Mouse (Mus musculus) layer of hippocampus, adult 9-10 months (tissue): Measurements from ENCODE around the gene Fermt2.
"Not testable (repeated sequence)": the region's sequence is repeated elsewhere in the genome, so short reads cannot be mapped to it uniquely, and the experiment has no call there.

Experiments
- DNase-seq: peaks from one replicate; pipeline ENCODE4 v3.0.0; 2022; ENCODE audit warnings: low spot score

Fermt2 gene

DNA sequence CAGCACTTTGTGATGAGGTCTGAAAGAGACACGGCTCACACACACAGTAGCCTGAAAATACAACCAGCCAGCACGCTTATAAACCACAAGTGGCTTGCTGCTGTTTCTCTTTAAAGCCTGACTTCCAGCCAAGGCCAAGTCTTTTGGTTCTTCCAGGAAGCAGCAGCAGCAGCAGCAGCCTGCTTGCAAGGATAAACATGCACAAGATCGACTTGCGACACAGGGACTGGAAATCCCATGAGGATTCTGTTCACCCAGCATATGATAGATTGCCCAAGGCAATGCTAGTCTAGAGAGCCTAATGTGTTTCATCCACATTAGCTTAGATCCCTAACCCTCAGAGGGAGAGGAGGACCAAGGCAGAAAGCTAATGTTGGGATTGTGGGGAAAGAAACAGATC lies 22.0 kb downstream of the Fermt2 start:
- DNase-seq = no peak

GRCm38 (mm10) chr14:45507447-45507846 lies 22.5 kb downstream of the Fermt2 start:
- no peak for DNase-seq

GRCm38 (mm10) chr14:45507032-45507431 lies 22.9 kb downstream of the Fermt2 start:
- no peak for DNase-seq

- no peak for DNase-seq
Measured at GRCm38 (mm10) chr14:45506165-45506564, 23.8 kb downstream of the Fermt2 start.

- no peak for DNase-seq
Measured at GRCm38 (mm10) chr14:45504422-45505113, 25.4 kb downstream of the Fermt2 start.

- no peak for DNase-seq
Measured at GRCm38 (mm10) chr14:45503934-45504333, 26.0 kb downstream of the Fermt2 start.

DNA sequence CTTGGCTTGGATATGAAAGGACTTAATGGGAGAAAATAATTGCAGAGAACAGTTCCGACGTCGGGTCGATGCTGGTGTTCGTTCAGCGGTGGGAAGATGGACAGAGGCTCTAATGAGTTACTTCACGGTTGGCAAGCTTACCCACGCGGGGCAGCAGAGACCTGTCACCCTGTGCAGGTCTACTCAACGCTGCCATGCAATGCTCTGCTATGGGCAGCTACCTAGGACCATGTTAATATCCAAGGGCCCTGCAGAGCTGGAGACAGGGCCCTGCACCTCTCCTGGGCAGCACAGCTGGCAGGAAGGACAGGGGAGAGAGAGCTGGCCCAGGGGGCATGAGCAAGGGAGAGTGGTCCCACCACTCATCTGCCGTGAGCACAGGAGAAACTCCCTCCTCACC lies 29.9 kb downstream of the Fermt2 start:
- DNase-seq = no peak

DNA sequence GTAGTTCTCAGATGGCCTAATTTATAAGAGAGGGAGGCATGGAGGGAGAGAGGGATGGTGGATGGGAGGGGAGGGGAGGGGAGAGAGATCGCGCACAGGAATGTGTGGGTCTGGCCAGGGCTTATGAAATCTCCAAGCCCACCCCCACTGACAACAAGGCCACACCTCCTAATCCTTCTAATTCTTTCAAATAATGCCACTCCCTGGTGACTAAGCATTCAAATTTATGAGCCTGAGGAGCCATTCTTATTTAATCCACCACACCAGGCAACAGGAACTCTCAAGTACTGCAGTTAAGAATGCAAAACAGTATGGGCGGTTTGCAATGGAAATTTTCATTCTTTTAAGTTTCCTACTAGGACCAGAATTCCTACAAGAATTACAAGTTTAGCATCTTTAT lies 32.8 kb downstream of the Fermt2 start:
- DNase-seq = no peak

GRCm38 (mm10) chr14:45495810-45496209 lies 34.1 kb downstream of the Fermt2 start:
- DNase-seq = not testable (repeated sequence)

DNA sequence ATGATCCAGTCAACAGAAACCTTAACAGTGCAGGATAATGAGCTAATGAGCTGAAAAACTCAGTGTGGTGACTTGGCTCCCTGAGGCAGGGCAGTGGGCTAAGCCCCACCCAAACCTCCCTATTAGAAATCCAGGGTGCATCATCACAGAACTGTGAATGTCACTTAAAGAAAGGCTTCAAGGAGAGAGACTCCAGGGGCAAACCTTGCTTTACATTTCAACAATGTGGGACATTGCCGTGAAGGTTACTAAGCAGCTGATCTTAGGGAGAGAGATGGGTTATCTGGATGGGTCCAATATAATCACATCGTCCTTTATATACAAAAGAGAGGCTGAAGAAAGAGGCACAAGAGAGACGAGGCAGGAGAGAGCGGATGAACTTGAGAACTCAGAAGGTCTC lies 36.0 kb downstream of the Fermt2 start:
- no peak for DNase-seq

DNA sequence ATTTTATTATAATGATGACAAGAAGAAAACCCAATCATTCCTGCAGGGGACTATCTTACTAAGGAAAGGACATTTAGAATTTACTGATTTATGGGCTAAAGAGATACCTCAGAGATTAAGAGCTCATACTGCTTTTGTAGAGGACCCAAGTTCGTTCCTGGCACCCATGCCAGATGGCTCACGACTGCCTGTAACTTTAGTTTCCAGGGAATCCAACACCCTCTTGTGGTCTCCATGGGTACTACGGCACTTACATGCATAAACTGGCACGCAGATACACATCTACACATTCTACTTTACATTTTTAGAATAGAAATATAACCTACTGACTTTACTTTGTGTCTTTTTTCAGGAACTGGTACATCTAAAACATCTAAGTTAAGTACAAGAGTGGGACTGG lies 37.2 kb downstream of the Fermt2 start:
- DNase-seq = no peak

GRCm38 (mm10) chr14:45492038-45492437 lies 37.9 kb downstream of the Fermt2 start:
- no peak for DNase-seq

GRCm38 (mm10) chr14:45487201-45487600 lies 42.7 kb downstream of the Fermt2 start:
- DNase-seq = not testable (repeated sequence)

DNA sequence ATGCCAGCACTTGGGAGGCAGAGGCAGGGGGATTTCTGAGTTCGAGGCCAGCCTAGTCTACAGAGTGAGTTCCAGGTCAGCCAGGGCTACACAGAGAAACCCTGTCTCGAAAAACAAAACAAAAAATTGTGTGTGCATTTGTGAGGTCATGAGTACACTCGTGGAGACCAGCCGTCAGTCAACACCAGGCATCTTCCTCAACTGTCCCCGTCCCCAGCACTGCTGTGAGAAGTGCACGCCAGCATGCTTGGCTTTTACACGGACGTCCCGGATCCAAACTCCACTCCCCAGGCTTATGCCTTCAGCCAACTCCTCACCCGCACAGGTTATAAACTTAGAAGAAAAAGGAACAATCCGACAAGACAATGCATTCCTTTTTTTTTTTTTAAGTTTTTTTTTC lies 46.6 kb downstream of the Fermt2 start:
- not testable (repeated sequence) for DNase-seq

DNA sequence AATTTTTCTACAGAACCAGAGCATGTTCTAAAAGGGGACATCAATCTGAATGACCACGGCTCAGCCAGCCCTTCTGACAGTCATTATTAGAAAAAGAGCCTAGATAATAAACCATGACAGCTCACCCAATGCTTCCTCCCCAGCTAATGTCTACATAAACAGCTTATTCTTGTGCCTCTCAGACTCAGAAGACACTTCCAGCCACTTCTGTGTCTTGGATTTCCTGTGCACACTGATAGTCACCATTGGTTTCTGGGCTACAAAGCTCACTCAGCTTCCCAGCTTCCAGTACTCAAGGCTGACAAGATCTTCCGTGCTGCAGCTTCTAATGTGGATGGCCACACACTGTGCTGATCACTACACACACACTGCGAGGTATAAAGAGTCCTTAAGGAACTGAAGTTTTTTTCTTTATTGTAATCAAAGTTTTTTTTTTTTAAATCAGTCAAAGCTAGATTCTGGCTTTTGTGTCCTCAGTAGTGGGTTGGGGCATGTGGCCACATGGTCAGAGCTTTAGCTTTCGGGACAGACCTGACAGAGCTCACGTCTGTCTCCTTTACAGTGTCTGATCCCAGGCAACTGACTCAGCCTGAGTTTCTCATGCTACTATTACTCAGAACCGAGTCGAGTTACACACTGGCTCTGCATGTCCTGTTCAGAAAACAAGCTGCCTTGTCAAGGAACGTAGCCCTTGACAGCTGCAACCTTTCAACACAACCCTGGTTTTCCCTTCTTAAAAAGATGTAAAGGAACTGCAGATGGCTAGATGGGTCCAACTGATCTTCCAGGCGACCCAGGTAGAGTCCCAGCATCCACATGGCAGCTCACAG lies 50.7 kb downstream of the Fermt2 start:
- no peak for DNase-seq

- DNase-seq = no peak
Measured at GRCm38 (mm10) chr14:45478515-45478914, 51.4 kb downstream of the Fermt2 start.

DNA sequence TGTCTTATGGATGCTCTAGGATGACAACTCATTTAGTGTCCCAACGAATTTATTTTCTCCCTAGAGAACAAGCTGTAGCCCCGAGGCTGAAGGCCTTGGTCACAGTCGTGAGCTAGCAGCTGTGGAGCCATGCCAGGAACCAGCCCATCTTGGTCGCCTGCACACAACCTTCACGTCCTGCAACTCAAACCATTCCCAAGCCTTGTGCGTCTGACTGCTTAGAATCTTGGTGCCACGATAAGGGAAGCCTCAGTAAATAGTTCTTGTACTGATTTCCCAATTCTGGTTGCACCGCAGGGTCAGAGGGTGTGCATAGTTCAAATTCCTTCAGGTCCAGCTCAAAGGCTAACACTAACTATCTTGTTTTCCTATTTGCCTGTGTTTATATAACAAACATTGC lies 52.3 kb downstream of the Fermt2 start:
- no peak for DNase-seq

- no peak for DNase-seq
Measured at GRCm38 (mm10) chr14:45476990-45477389, 52.9 kb downstream of the Fermt2 start.

DNA sequence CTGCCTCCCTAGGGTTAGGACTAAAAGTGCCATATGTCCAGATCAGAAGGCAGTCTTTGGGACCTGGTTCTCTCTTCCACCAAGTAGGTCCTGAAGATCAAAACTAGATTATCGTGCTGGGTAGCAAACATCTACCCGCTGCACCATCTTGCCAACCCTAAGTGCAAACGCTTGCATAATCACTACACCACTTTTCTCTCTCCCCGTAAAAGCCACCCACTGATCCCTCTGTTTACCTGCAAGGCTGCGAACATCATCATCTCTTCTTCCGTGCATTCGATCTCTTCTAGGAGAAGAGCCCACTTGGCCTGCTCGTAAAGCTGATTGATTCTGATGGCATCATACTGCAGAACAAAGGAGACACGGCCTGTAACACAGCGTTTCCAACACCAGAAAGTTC lies 57.4 kb downstream of the Fermt2 start:
- no peak for DNase-seq

DNA sequence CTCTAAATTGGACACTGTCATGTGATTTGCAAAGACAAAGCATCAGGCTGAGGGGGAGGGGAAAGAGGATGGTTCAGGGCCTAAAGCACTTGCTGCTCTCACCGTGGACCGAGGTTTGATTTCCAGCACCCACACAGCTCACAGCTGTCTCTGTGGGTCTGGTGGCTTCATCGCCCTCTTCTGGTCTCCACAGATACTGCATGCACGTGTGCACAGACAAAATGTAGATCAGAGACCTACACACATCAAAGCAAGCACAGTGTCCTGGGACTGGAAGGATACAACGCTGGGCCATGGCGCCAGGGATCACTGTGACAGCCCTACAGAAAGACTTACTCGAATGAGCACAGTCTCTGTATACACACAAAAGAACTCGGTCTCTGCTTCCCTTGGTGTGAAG lies 60.5 kb downstream of the Fermt2 start:
- no peak for DNase-seq

GRCm38 (mm10) chr14:45466371-45466770 lies 63.5 kb downstream of the Fermt2 start:
- DNase-seq = not testable (repeated sequence)

- DNase-seq = no peak
Measured at GRCm38 (mm10) chr14:45464036-45465035, 65.6 kb downstream of the Fermt2 start.
